Mouse (Mus musculus): ENCODE measurements around the gene Ms4a7. TPM values are rescaled to one million over a fixed set of nuclear protein-coding genes. Genes with fewer than 3 reads are reported as not detected.

Gene Ms4a7
- polyA plus RNA-seq (2016; fragmentation: Nextera tagmentation; extraction: Ambion mirVana): 2.9 TPM in 2 replicates

DNA sequence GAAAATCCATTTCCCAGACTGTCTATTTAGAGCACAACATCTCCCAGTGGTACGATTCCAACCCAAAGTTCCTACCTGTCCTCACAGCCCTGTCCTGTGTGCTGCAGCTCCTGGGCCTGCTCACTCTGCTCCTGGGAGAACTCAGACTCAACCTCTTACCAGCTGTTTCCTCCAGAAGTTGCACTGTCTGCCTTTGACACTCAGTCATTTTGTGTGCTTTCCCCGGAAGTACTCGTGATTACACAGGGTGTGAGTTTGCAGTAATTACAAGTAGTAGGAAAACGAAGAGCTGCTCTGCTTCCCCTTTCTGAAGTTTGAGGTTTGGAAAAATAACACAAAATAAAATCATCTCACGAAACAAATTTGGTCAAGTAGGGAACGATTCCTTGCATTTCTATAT is at the start of gene Ms4a7:
Gene Ms4a7, minus strand, starts transcription at position 215 of the 400 bp plus-strand sequence.
- Histone ChIP-seq H3K27me3 (no peaks in the 10 kb centered on the region), H3K9ac (no peak within 1 kb of the TSS), H3K4me3 (no peak within 1 kb of the TSS), H3K4me2 (replicated peaks) (no peak within 1 kb of the TSS), H3K4me1 (no peaks in the 10 kb centered on the region), H3K27ac (no peak within 1 kb of the TSS), H3K9me3 (no peaks in the 10 kb centered on the region), H3K36me3 (no peaks in the 10 kb centered on the region)
- 81% methylated on average over 6 of the region's 6 CpGs for whole genome bisulfite sequencing
- ATAC-seq (ENCODE audit: insufficient number of reproducible peaks, insufficient read depth, low FRiP score, low TSS enrichment): no peak

GRCm38 (mm10) chr19:11376399-11376798 is 40.5 kb upstream of the Ms4a7 start:
- Histone ChIP-seq H3K9ac (no peak overlapping the region), H3K4me1 (no peaks in the 10 kb centered on the region), H3K27ac (no peak overlapping the region), H3K36me3 (no peaks in the 10 kb centered on the region), H3K27me3 (no peaks in the 10 kb centered on the region), H3K4me3 (no peak overlapping the region), H3K4me2 (replicated peaks) (no peak overlapping the region), H3K9me3 (no peaks in the 10 kb centered on the region)
- no peak for ATAC-seq (ENCODE audit: insufficient number of reproducible peaks, insufficient read depth, low FRiP score, low TSS enrichment)
- WGBS: 80% methylated on average over 2 of the region's 2 CpGs

DNA sequence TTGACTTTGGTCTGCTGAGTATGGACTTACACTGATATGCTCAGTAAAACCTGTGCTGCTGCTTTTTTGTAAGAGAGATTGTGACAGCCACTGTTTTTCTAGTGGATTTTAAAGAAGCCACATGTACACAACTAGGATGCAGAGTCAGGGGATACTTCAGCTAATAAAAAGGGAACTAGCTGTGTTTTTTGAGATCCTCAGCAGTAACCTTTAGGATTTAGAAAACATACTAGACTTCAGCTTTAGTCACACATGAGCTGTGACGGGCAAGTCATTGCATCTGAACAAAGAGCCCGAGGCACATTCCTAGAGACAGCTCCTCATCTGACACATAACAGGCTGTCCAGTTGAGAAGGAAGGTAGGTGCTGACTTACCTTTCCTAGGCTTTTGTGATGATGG is 39.3 kb upstream of the Ms4a7 start, which contains the start of gene Ms4a4a:
Gene Ms4a4a, plus strand, starts transcription at position 251 of the 400 bp plus-strand sequence.
- Histone ChIP-seq H3K27me3 (no peaks in the 10 kb centered on the region), H3K9me3 (no peaks in the 10 kb centered on the region), H3K27ac (no peak within 1 kb of the TSS), H3K36me3 (no peaks in the 10 kb centered on the region), H3K4me3 (no peak within 1 kb of the TSS), H3K4me2 (replicated peaks) (no peak within 1 kb of the TSS), H3K9ac (no peak within 1 kb of the TSS), H3K4me1 (no peaks in the 10 kb centered on the region)
- ATAC-seq (ENCODE audit: insufficient number of reproducible peaks, insufficient read depth, low FRiP score, low TSS enrichment): no peak
- WGBS: 54% methylated on average over 2 of the region's 2 CpGs

GRCm38 (mm10) chr19:11371181-11371580 is 35.2 kb upstream of the Ms4a7 start:
- Histone ChIP-seq H3K27me3 (no peaks in the 10 kb centered on the region), H3K4me3 (no peak overlapping the region), H3K27ac (no peak overlapping the region), H3K4me2 (replicated peaks) (no peak overlapping the region), H3K9me3 (no peaks in the 10 kb centered on the region), H3K4me1 (no peaks in the 10 kb centered on the region), H3K36me3 (no peaks in the 10 kb centered on the region), H3K9ac (no peak overlapping the region)
- no peak for ATAC-seq (ENCODE audit: insufficient number of reproducible peaks, insufficient read depth, low FRiP score, low TSS enrichment)

GRCm38 (mm10) chr19:11368310-11368709 is 32.4 kb upstream of the Ms4a7 start:
- Histone ChIP-seq H3K27ac (no peak overlapping the region), H3K4me3 (no peak overlapping the region), H3K9ac (no peak overlapping the region), H3K4me2 (replicated peaks) (no peak overlapping the region), H3K4me1 (no peaks in the 10 kb centered on the region), H3K27me3 (no peaks in the 10 kb centered on the region), H3K9me3 (no peaks in the 10 kb centered on the region), H3K36me3 (no peaks in the 10 kb centered on the region)
- ATAC-seq (ENCODE audit: insufficient number of reproducible peaks, insufficient read depth, low FRiP score, low TSS enrichment): no peak
- 82% methylated on average over 3 of the region's 3 CpGs for WGBS

- no peaks in the 10 kb centered on the region for H3K9me3 ChIP-seq
- no peaks in the 10 kb centered on the region for H3K4me1 ChIP-seq
- H3K36me3 ChIP-seq: no peaks in the 10 kb centered on the region
- H3K27me3 ChIP-seq: no peaks in the 10 kb centered on the region
- H3K9ac ChIP-seq: no peak overlapping the region
- H3K27ac ChIP-seq: no peak overlapping the region
- H3K4me2 ChIP-seq (replicated peaks): no peak overlapping the region
- H3K4me3 ChIP-seq: no peak overlapping the region
- ATAC-seq (ENCODE audit: insufficient number of reproducible peaks, insufficient read depth, low FRiP score, low TSS enrichment): no peak
These were observed 26.1 kb upstream of the Ms4a7 start for GRCm38 (mm10) chr19:11362002-11362401.

DNA sequence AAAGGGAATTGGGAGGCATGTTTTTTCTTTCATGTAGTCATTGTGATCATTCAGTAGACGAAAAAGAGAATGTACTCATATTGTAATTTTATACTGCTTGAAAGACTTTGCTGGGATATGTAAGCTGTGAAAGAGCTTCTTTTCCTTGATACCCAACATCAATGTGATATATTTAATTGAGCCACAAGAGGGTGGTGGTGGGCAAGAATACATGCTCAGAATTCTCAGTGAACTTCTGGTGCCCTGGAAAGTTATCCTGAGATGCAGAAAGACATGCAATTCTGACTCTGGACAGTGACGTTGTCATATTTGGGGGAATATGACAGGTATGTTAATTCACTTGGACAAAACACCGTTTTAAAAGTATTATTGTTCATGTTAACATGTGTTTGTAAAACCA is 24.2 kb upstream of the Ms4a7 start:
- Histone ChIP-seq H3K9ac (no peak overlapping the region), H3K27me3 (no peaks in the 10 kb centered on the region), H3K36me3 (no peaks in the 10 kb centered on the region), H3K27ac (no peak overlapping the region), H3K4me1 (no peaks in the 10 kb centered on the region), H3K9me3 (no peaks in the 10 kb centered on the region), H3K4me2 (replicated peaks) (no peak overlapping the region), H3K4me3 (no peak overlapping the region)
- ATAC-seq (ENCODE audit: insufficient number of reproducible peaks, insufficient read depth, low FRiP score, low TSS enrichment): no peak
- 53% methylated on average over 3 of the region's 3 CpGs for whole genome bisulfite sequencing

DNA sequence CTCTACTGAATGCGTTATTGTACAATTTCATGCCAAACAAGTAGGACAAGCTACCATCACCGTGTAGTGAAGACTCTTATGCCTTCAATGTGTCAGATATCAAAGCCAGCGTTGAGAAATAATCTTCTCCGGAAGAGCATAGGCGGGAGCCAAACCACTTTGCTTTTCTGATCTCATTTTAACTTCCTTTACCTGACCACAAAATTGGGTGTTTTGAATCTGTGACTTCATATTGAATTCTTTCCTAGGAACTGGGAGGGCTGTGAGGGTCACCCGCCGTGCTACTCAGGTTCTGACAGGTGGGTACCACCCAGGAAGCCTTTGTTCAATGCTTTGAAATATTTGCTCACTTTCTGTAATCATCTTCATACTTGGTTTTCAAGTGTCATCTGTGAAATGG is 19.8 kb upstream of the Ms4a7 start:
- WGBS: 81% methylated on average over 7 of the region's 7 CpGs
- Histone ChIP-seq H3K9ac (no peak overlapping the region), H3K4me3 (no peak overlapping the region), H3K9me3 (no peaks in the 10 kb centered on the region), H3K4me2 (replicated peaks) (no peak overlapping the region), H3K4me1 (no peaks in the 10 kb centered on the region), H3K27me3 (no peaks in the 10 kb centered on the region), H3K27ac (no peak overlapping the region), H3K36me3 (no peaks in the 10 kb centered on the region)
- no peak for ATAC-seq (ENCODE audit: insufficient number of reproducible peaks, insufficient read depth, low FRiP score, low TSS enrichment)

DNA sequence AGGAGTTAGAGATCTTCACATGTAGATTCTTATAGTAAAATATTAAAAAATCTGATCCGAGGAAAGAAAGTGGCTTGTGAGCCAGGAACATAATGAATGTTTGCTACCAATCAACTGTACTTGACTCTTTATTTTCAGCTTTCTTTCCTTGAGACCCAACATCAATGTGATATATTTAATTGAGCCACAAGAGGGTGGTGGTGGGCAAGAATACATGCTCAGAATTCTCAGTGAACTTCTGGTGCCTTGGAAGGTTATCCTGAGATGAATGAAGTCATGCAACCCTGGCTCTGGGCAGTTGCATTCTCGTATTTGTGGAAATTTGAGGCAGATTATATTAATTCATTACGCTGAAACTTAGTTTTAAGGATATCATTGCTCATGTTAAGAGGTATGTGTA is 15.9 kb upstream of the Ms4a7 start:
- H3K4me2 ChIP-seq (replicated peaks): no peak overlapping the region
- H3K36me3 ChIP-seq: no peaks in the 10 kb centered on the region
- H3K27me3 ChIP-seq: no peaks in the 10 kb centered on the region
- no peaks in the 10 kb centered on the region for H3K4me1 ChIP-seq
- H3K9me3 ChIP-seq: no peaks in the 10 kb centered on the region
- WGBS: 58% methylated on average over 3 of the region's 3 CpGs
- ATAC-seq (ENCODE audit: insufficient number of reproducible peaks, insufficient read depth, low FRiP score, low TSS enrichment): no peak
- no peak overlapping the region for H3K9ac ChIP-seq
- H3K4me3 ChIP-seq: no peak overlapping the region
- no peak overlapping the region for H3K27ac ChIP-seq

DNA sequence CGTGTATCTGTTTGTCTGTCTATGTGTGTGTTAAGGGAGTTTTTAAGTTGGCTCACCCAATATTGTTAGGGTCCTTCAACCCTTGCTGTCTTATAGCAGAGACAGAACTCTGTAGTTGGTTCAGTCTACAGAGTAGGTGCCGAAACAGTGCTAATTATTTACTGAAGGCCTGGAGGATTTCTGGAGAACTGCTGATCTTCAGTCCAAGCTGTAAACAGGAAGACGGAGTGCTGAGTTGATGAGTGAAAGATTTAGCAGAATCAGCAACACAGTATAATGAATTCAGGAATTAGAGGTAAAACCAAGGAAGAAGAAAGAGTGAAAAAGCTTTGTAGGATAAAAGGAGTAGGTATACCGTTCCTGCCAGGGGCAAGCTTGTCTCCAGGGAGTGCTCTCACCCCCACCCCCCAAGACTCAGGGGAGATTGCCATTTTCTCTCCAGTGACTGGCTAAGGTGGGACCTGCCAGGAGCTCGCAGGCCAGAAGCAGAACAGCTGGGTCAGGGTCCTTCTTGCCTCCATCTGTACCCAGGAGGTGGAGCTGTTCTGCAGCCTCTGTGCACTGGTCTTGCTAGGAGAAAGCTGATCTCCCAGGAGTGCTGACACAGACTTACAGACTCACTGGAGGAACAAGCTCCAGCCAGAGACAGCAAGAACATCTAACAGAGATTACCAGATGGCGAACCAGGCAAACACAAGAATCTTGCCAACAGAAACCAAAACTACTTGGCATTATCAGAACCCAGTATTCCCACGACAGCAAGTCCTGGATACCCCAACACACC is 13.9 kb upstream of the Ms4a7 start:
- Histone ChIP-seq H3K27ac (no peak overlapping the region), H3K4me3 (no peak overlapping the region), H3K27me3 (no peaks in the 10 kb centered on the region), H3K36me3 (no peaks in the 10 kb centered on the region), H3K4me1 (no peaks in the 10 kb centered on the region), H3K9me3 (no peaks in the 10 kb centered on the region), H3K4me2 (replicated peaks) (no peak overlapping the region), H3K9ac (no peak overlapping the region)
- ATAC-seq (ENCODE audit: insufficient number of reproducible peaks, insufficient read depth, low FRiP score, low TSS enrichment): no peak
- 59% methylated on average over 7 of the region's 7 CpGs for WGBS

GRCm38 (mm10) chr19:11343992-11344391 is 8.0 kb upstream of the Ms4a7 start:
- ATAC-seq (ENCODE audit: insufficient number of reproducible peaks, insufficient read depth, low FRiP score, low TSS enrichment): no peak

GRCm38 (mm10) chr19:11343147-11343546 is 7.2 kb upstream of the Ms4a7 start:
- ATAC-seq (ENCODE audit: insufficient number of reproducible peaks, insufficient read depth, low FRiP score, low TSS enrichment): no peak
- no peaks in the 10 kb centered on the region for H3K27me3 ChIP-seq
- no peaks in the 10 kb centered on the region for H3K9me3 ChIP-seq
- H3K4me1 ChIP-seq: no peaks in the 10 kb centered on the region
- H3K36me3 ChIP-seq: no peaks in the 10 kb centered on the region
- no peak overlapping the region for H3K27ac ChIP-seq
- no peak overlapping the region for H3K9ac ChIP-seq
- no peak overlapping the region for H3K4me2 ChIP-seq (replicated peaks)
- no peak overlapping the region for H3K4me3 ChIP-seq

More at GRCm38 (mm10) chr19:11343992-11344391, 8.0 kb upstream of the Ms4a7 start:
- Histone ChIP-seq H3K9ac (no peak overlapping the region), H3K4me2 (replicated peaks) (no peak overlapping the region), H3K4me1 (no peaks in the 10 kb centered on the region), H3K4me3 (no peak overlapping the region), H3K36me3 (no peaks in the 10 kb centered on the region), H3K9me3 (no peaks in the 10 kb centered on the region), H3K27ac (no peak overlapping the region), H3K27me3 (no peaks in the 10 kb centered on the region)

Measured in embryonic facial prominence, embryonic 12.5 days (tissue).